Mouse (Mus musculus) testis, adult 2 months (tissue): Measurements from ENCODE around the gene Ppfia3. TPM values are rescaled to one million over a fixed set of nuclear protein-coding genes. Genes with fewer than 3 reads are reported as not detected.
"Not testable (repeated sequence)": the region's sequence is repeated elsewhere in the genome, so short reads cannot be mapped to it uniquely, and the experiment has no call there.

Source experiments
- H3K27ac ChIP-seq: fragments of 200-500 bp; 2 replicates; pipeline ENCODE4 v1.5.1; 2012; ENCODE audit warnings: low read depth, low read length; ENCODE audit not compliant: control insufficient read depth, insufficient read depth
- H3K27me3 ChIP-seq: fragments of 200-500 bp; 2 replicates; pipeline ENCODE4 v1.6.1; 2012; ENCODE audit warnings: mild to moderate bottlenecking, low read length, moderate library complexity; ENCODE audit not compliant: control insufficient read depth, insufficient read depth
- H3K36me3 ChIP-seq: fragments of 200-500 bp; 2 replicates; pipeline ENCODE4 v1.6.1; 2012; ENCODE audit warnings: mild to moderate bottlenecking, low read length; ENCODE audit not compliant: control insufficient read depth, insufficient read depth
- H3K4me1 ChIP-seq: fragments of 200-500 bp; 2 replicates; pipeline ENCODE4 v1.6.1; 2012; ENCODE audit warnings: low read length; ENCODE audit not compliant: control insufficient read depth, insufficient read depth
- H3K4me3 ChIP-seq: fragments of 200-500 bp; 2 replicates; pipeline ENCODE4 v1.5.1; 2012; ENCODE audit warnings: low read depth, mild to moderate bottlenecking, low read length, moderate library complexity, mixed read lengths; ENCODE audit not compliant: control insufficient read depth
- CTCF ChIP-seq: fragments of 200-500 bp; IDR thresholded peaks from 2 replicates; pipeline ENCODE4 v1.5.1; 2012; ENCODE audit warnings: low read depth, mild to moderate bottlenecking, inconsistent platforms, low read length, moderate library complexity; ENCODE audit not compliant: control insufficient read depth, insufficient read depth, insufficient replicate concordance
- POLR2A ChIP-seq: fragments of 200-500 bp; IDR thresholded peaks from 2 replicates; pipeline ENCODE4 v1.6.1; 2012; ENCODE audit warnings: low read depth, mild to moderate bottlenecking, inconsistent platforms, low read length, moderate library complexity; ENCODE audit not compliant: control insufficient read depth
- polyA plus RNA-seq: library from polyadenylated mRNA; depleted of rRNA; stranded (reverse); fragments of >200 nt; gene quantifications from 2 replicates; pipeline ENCODE4 v1.2.3, GENCODE M21; 2012

Gene Ppfia3
- polyA plus RNA-seq, 1 experiment = 1.1 TPM

DNA sequence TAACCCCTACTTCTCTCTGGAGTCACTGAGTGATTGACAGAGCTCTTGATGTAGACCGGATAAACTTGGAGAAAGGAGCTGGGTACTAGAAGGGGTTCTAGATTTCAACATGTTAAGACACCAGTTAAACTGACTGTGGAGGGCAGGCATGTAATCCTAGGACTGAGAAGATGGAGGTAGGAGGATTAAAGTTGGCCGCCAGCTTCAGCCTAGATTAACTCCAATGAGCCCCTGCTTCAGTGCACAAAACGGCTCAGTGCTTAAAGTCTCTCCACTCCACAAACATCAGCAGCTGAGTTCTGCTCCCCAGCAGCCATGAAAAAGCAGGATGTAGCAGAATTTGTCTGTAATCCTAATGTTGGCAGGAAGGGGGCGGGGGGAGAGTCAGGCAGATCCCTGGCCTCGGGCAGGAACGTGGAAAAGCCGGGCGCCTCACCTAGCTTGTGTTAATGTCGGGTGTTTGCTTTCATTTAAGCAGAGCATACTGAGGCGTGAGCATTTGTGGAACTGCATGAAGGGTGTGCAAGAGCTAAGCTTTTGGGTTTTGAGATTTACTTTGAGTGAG lies 34.8 kb upstream of the Ppfia3 start:
- no peak for TF ChIP-seq CTCF
- TF ChIP-seq POLR2A = no peak

DNA sequence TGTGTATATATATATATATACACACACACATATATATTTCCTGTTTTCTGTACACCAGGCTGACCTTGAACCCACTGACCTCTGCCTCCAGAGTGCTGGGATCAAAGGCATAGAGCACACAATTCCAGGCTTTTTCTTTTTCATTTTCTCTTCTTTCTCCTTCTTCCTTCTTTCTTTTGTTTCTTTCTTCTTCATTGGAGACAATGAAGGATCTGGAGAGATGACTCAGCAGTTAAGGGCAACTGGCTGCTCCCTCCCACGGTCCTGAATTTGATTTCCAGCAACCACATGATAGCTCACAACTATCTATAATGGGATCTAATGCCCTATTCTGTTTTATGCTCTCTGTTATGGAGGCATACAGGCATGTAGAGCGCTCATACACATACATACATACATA lies 30.0 kb upstream of the Ppfia3 start:
- TF ChIP-seq CTCF = no peak
- TF ChIP-seq POLR2A = no peak
- H3K27me3 ChIP-seq = no peaks in the 10 kb centered on the region
- peaks cover 2% of the 10 kb centered on the region for H3K36me3 ChIP-seq
- no peak overlapping the region for H3K27ac ChIP-seq
- no peak overlapping the region; the same call in 1 of the 2 replicates for H3K4me3 ChIP-seq
- H3K4me1 ChIP-seq = peaks cover 2% of the 10 kb centered on the region

More for the DNA sequence above, 34.8 kb upstream of the Ppfia3 start:
- H3K4me1 ChIP-seq = peaks cover 13% of the 10 kb centered on the region
- no peak overlapping the region for H3K4me3 ChIP-seq
- no peak overlapping the region for H3K27ac ChIP-seq
- H3K36me3 ChIP-seq = no peaks in the 10 kb centered on the region
- no peaks in the 10 kb centered on the region for H3K27me3 ChIP-seq

DNA sequence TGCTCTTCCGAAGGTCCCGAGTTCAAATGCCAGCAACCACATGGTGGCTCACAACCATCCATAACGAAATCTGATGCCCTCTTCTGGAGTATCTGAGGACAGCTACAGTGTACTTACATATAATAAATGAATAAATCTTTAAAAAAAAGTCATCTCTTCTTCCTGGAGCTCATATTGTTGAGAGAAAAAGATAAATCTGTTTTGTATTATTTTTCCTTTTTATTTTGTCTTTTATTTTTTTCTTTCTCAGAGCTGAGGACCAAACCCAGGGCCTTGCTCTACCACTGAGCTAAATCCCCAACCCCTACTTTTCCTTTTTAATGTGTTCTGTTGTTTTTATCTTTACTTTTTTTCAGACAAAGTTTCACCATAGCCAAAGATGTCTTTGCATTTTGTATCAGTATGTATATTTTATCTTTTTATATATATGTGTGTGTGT lies 29.5 kb upstream of the Ppfia3 start:
- not testable (repeated sequence) for H3K4me1 ChIP-seq, H3K36me3 ChIP-seq, H3K27me3 ChIP-seq
- Histone ChIP-seq H3K27ac (peak overlapping the region; percentile 91), H3K4me3 (peak overlapping the region; percentile 93)

DNA sequence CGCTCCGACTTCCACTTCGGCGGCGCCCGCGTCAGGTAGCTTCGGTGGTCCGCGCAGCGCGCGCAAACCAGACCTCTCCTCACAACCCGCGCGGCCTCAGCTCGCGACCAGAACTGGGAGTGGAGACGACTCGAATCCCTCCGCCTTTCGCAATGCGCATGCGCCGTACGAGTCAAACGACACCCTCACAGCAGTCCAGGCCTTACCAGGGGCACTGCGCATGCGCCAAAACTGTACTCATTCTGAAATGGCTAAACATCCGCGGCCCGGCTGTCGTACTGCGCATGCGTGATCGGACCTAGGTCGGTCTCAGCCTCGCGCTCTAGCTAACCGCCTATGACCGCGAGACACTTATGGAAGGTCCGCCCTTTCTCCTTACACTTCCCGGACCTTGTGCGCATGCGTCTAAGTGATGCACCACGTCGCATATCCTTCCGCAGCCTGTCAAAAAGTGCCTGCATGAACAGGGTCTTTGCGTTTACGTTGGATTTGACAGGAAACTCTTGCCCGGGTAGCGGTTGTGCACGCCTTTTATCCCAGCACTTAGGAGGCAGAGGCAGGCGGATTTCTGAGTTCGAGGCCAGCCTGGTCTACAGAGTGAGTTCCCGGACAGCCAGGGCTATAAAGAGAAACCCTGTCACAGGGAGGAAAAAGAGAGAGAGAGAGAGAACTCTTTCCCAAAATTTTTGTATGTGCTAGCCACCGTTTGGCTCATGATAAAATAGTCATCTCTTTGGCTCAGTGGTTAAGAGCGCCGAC lies 28.9 kb upstream of the Ppfia3 start, which contains the start of gene Snrnp70:
Gene Snrnp70 (minus strand): TSS at position 165 of the 759 bp plus-strand sequence.
- TF ChIP-seq POLR2A (peak; percentile 91), CTCF (0 out of 2 replicates have a peak, but pooled peaks have one; percentile 5)
- H3K27ac ChIP-seq = peak within 1 kb of the TSS; percentile 96
- H3K27me3 ChIP-seq = no peaks in the 10 kb centered on the region
- peaks cover 2% of the 10 kb centered on the region for H3K4me1 ChIP-seq
- peak within 1 kb of the TSS; percentile 93 for H3K4me3 ChIP-seq
- H3K36me3 ChIP-seq = peaks cover 2% of the 10 kb centered on the region

DNA sequence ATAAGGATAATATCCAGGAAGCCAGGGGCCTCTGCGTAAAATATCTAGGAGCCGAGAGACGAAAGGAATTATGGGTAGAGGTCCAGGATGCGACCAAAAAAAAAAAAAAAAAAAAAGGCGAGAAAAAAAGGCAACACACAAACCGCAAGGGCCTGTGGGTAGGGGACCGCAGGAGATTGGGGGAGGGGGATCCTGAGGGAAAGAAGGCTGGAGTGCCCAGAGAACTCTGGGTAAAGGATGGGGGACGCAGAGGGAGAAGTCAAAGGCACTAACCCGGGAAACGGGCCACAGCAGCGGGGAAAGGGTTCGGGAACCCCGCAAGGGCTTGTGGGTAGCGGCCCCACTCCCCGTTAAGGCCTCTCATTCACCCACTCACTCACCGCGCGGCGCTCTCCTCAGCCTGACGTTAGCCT lies 28.3 kb upstream of the Ppfia3 start:
- H3K27ac ChIP-seq = peak overlapping the region; percentile 96
- no peaks in the 10 kb centered on the region for H3K27me3 ChIP-seq
- H3K4me3 ChIP-seq = peak overlapping the region; percentile 93
- H3K4me1 ChIP-seq = peaks cover 2% of the 10 kb centered on the region
- peaks cover 2% of the 10 kb centered on the region for H3K36me3 ChIP-seq
- no peak for TF ChIP-seq CTCF
- TF ChIP-seq POLR2A = no peak

DNA sequence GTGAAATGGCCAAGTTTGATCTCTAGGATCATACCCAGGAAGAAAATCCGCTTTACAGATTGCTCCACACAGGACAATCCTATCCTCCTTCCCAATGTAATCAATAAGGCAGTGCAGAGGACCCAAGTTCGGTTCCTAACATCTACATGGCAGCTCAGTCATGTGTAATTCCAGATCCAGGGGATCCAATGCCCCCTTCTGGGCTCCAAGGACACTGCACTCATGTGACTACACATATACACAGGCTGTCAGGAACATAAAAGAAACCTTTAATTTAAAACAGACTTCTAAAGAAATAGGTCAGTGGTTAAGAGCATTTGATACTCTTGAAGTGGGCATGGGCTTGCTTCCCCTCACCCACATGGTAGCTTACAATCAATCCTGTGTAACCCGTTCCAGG lies 19.3 kb upstream of the Ppfia3 start:
- TF ChIP-seq CTCF = no peak
- no peak for TF ChIP-seq POLR2A
- no peak overlapping the region for H3K27ac ChIP-seq
- no peaks in the 10 kb centered on the region for H3K27me3 ChIP-seq
- H3K36me3 ChIP-seq = peaks cover 7% of the 10 kb centered on the region; the same call in 1 of the 2 replicates
- no peaks in the 10 kb centered on the region for H3K4me1 ChIP-seq
- H3K4me3 ChIP-seq = no peak overlapping the region

DNA sequence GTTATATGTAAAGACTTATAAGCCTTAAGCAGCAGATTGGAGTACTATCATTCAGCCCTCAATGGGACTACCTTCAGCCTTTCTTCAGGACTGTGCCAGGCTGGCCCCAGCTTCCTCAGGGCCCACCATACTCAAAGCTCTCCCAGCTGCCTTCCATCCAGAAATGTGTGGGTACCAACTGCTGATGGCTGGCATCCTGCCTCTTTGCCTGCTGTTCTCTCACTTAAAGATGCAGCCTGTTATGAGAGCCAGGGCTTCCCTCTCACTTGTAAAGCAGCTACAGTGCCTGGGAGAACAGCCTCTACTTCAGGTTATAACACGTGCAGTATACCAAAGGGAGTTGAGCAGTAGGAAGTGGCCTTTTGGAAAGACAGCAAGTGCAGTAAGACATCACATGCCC lies 9.2 kb upstream of the Ppfia3 start:
- Histone ChIP-seq H3K4me3 (no peak overlapping the region), H3K36me3 (peaks cover 1% of the 10 kb centered on the region; the same call in 1 of the 2 replicates), H3K27ac (no peak overlapping the region), H3K4me1 (peaks cover 3% of the 10 kb centered on the region; the same call in 1 of the 2 replicates), H3K27me3 (no peaks in the 10 kb centered on the region)
- TF ChIP-seq POLR2A (no peak), CTCF (no peak)
